Mouse (Mus musculus): ENCODE measurements around the gene Coro1b. TPM values are rescaled to one million over a fixed set of nuclear protein-coding genes. Genes with fewer than 3 reads are reported as not detected.

The Coro1b gene
- polyA plus RNA-seq, 1 experiment = not detected

GRCm38 (mm10) chr19:4146366-4147021, 1.9 kb upstream of the Coro1b start:
- WGBS = 58% methylated on average over 12 of the region's 12 CpGs
- TF ChIP-seq POLR2A (IDR thresholded peaks at IDR 0.05; ENCODE audit: insufficient read depth, low read depth, low read length) (no peak), CTCF (IDR thresholded peaks at IDR 0.05; ENCODE audit: insufficient read depth, low read depth, low read length) (no peak)
- Histone ChIP-seq H3K27ac (ENCODE audit: insufficient read depth, low read depth, low read length) (no peak overlapping the region), H3K4me3 (ENCODE audit: insufficient read depth, low read depth, low read length) (no peak overlapping the region), H3K4me1 (ENCODE audit: control insufficient read depth, insufficient read depth, low read length) (peaks cover 32% of the 10 kb centered on the region)

GRCm38 (mm10) chr19:4147022-4147405, 1.4 kb upstream of the Coro1b start:
- H3K27ac ChIP-seq (ENCODE audit: insufficient read depth, low read depth, low read length) = no peak overlapping the region
- TF ChIP-seq POLR2A (IDR thresholded peaks at IDR 0.05; ENCODE audit: insufficient read depth, low read depth, low read length) (no peak), CTCF (IDR thresholded peaks at IDR 0.05; ENCODE audit: insufficient read depth, low read depth, low read length) (no peak)
- 32% methylated on average over 3 of the region's 3 CpGs for WGBS

GRCm38 (mm10) chr19:4147782-4148490, 483 bp upstream of the Coro1b start:
- Histone ChIP-seq H3K27ac (ENCODE audit: insufficient read depth, low read depth, low read length) (peak overlapping the region; percentile 54), H3K4me3 (ENCODE audit: insufficient read depth, low read depth, low read length) (peak overlapping the region; percentile 66), H3K4me1 (ENCODE audit: control insufficient read depth, insufficient read depth, low read length) (peaks cover 32% of the 10 kb centered on the region)
- no peak for TF ChIP-seq CTCF (IDR thresholded peaks at IDR 0.05; ENCODE audit: insufficient read depth, low read depth, low read length)
- TF ChIP-seq POLR2A (IDR thresholded peaks at IDR 0.05; ENCODE audit: insufficient read depth, low read depth, low read length) = no peak
- WGBS = 39% methylated on average over 9 of the region's 9 CpGs

More at GRCm38 (mm10) chr19:4147022-4147405, 1.4 kb upstream of the Coro1b start:
- no peak overlapping the region for H3K4me3 ChIP-seq (ENCODE audit: insufficient read depth, low read depth, low read length)
- peaks cover 32% of the 10 kb centered on the region for H3K4me1 ChIP-seq (ENCODE audit: control insufficient read depth, insufficient read depth, low read length)

- under 1% methylated on average over 8 of the region's 8 CpGs for WGBS
- Histone ChIP-seq H3K4me3 (ENCODE audit: insufficient read depth, low read depth, low read length) (peak overlapping the region; percentile 66), H3K4me1 (ENCODE audit: control insufficient read depth, insufficient read depth, low read length) (peaks cover 32% of the 10 kb centered on the region), H3K27ac (ENCODE audit: insufficient read depth, low read depth, low read length) (no peak overlapping the region; the same call in 1 of the 2 replicates)
- TF ChIP-seq POLR2A (IDR thresholded peaks at IDR 0.05; ENCODE audit: insufficient read depth, low read depth, low read length) (no peak), CTCF (IDR thresholded peaks at IDR 0.05; ENCODE audit: insufficient read depth, low read depth, low read length) (no peak)
Observed at GRCm38 (mm10) chr19:4148819-4149218, 400 bp downstream of the Coro1b start.

GRCm38 (mm10) chr19:4149283-4149682, 864 bp downstream of the Coro1b start:
- no peak overlapping the region for H3K27ac ChIP-seq (ENCODE audit: insufficient read depth, low read depth, low read length)
- peak overlapping the region; percentile 66 for H3K4me3 ChIP-seq (ENCODE audit: insufficient read depth, low read depth, low read length)
- TF ChIP-seq CTCF (IDR thresholded peaks at IDR 0.05; ENCODE audit: insufficient read depth, low read depth, low read length) (no peak), POLR2A (IDR thresholded peaks at IDR 0.05; ENCODE audit: insufficient read depth, low read depth, low read length) (no peak)
- peaks cover 32% of the 10 kb centered on the region for H3K4me1 ChIP-seq (ENCODE audit: control insufficient read depth, insufficient read depth, low read length)
- WGBS = 86% methylated on average over 11 of the region's 11 CpGs

GRCm38 (mm10) chr19:4149764-4150461, 1.5 kb downstream of the Coro1b start:
- H3K4me3 ChIP-seq (ENCODE audit: insufficient read depth, low read depth, low read length) = no peak overlapping the region

GRCm38 (mm10) chr19:4150567-4151487, 2.4 kb downstream of the Coro1b start:
- H3K27ac ChIP-seq (ENCODE audit: insufficient read depth, low read depth, low read length) = no peak overlapping the region
- TF ChIP-seq CTCF (IDR thresholded peaks at IDR 0.05; ENCODE audit: insufficient read depth, low read depth, low read length) = no peak
- TF ChIP-seq POLR2A (IDR thresholded peaks at IDR 0.05; ENCODE audit: insufficient read depth, low read depth, low read length) = no peak
- WGBS = 86% methylated on average over 22 of the region's 22 CpGs
- H3K4me3 ChIP-seq (ENCODE audit: insufficient read depth, low read depth, low read length) = no peak overlapping the region
- H3K4me1 ChIP-seq (ENCODE audit: control insufficient read depth, insufficient read depth, low read length) = peaks cover 34% of the 10 kb centered on the region

More at GRCm38 (mm10) chr19:4149764-4150461, 1.5 kb downstream of the Coro1b start:
- peaks cover 33% of the 10 kb centered on the region for H3K4me1 ChIP-seq (ENCODE audit: control insufficient read depth, insufficient read depth, low read length)
- H3K27ac ChIP-seq (ENCODE audit: insufficient read depth, low read depth, low read length) = no peak overlapping the region
- TF ChIP-seq CTCF (IDR thresholded peaks at IDR 0.05; ENCODE audit: insufficient read depth, low read depth, low read length) (no peak), POLR2A (IDR thresholded peaks at IDR 0.05; ENCODE audit: insufficient read depth, low read depth, low read length) (no peak)
- WGBS = 93% methylated on average over 17 of the region's 17 CpGs

- H3K4me3 ChIP-seq (ENCODE audit: insufficient read depth, low read depth, low read length) = no peak overlapping the region
- TF ChIP-seq POLR2A (IDR thresholded peaks at IDR 0.05; ENCODE audit: insufficient read depth, low read depth, low read length) (no peak), CTCF (IDR thresholded peaks at IDR 0.05; ENCODE audit: insufficient read depth, low read depth, low read length) (no peak)
- H3K27ac ChIP-seq (ENCODE audit: insufficient read depth, low read depth, low read length) = no peak overlapping the region; the same call in 1 of the 2 replicates
- 70% methylated on average over 5 of the region's 5 CpGs for WGBS
- peaks cover 32% of the 10 kb centered on the region for H3K4me1 ChIP-seq (ENCODE audit: control insufficient read depth, insufficient read depth, low read length)
Observed at GRCm38 (mm10) chr19:4151488-4151860, 3.1 kb downstream of the Coro1b start.

Measured in olfactory bulb, adult 2 months (tissue).